Mouse (Mus musculus): Measurements from ENCODE around the gene Rnh1. TPM values are rescaled to one million over a fixed set of nuclear protein-coding genes. Genes with fewer than 3 reads are reported as not detected.

The Rnh1 gene
- total and polyA plus RNA-seq, 2 experiments from 2014 or later = 44.2 to 47.1 TPM

DNA sequence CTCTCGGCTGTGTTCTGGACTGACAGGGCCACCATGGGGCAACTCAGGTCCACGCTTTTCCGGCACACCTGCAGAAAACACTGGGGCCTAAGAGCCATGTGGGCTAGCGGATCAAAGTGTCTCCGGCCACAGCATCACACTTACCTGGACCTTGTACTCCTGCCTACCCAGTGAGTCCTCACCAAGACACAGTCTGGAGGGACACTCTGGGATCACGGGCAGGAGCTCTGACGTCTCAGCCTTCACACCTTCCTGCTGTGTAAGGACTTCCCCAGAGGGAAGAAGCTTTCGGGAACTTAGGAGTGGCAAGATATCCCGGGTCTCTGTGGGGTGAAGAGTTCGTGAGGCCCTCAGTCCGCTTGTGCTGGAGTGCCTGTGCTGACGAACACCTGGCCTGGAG is 37.5 kb upstream of the Rnh1 start:
- Histone ChIP-seq H3K27ac (ENCODE audit: low read depth, low read length) (no peak overlapping the region), H3K27me3 (ENCODE audit: insufficient read depth, low read length) (no peaks in the 10 kb centered on the region), H3K36me3 (ENCODE audit: insufficient read depth, low read length) (no peaks in the 10 kb centered on the region), H3K4me1 (ENCODE audit: insufficient read depth, low read length) (0 out of 2 replicates have a peak, but pooled peaks cover 3% of the 10 kb centered on the region), H3K4me2 (ENCODE audit: low read depth, low read length, poor library complexity, severe bottlenecking) (no peak overlapping the region), H3K4me3 (ENCODE audit: low read depth, low read length) (no peak overlapping the region), H3K9me3 (ENCODE audit: low read length) (no peaks in the 10 kb centered on the region), H3K9ac (replicated peaks; ENCODE audit: low read length, poor library complexity, severe bottlenecking) (no peak overlapping the region)
- no peak for DNase-seq (ENCODE audit: low spot score)
- ATAC-seq (ENCODE audit: low FRiP score) = no peak
- 90% methylated on average over 12 of the region's 12 CpGs for WGBS
- TF ChIP-seq CTCF (IDR thresholded peaks at IDR 0.05) = no peak

- 62% methylated on average over 3 of the region's 3 CpGs for WGBS
- ATAC-seq (ENCODE audit: low FRiP score) (no peak), DNase-seq (ENCODE audit: low spot score) (no peak)
- Histone ChIP-seq H3K27ac (ENCODE audit: low read depth, low read length) (no peak overlapping the region), H3K4me1 (ENCODE audit: insufficient read depth, low read length) (no peaks in the 10 kb centered on the region), H3K4me2 (ENCODE audit: low read depth, low read length, poor library complexity, severe bottlenecking) (no peak overlapping the region), H3K27me3 (ENCODE audit: insufficient read depth, low read length) (no peaks in the 10 kb centered on the region), H3K4me3 (ENCODE audit: low read depth, low read length) (no peak overlapping the region), H3K9ac (replicated peaks; ENCODE audit: low read length, poor library complexity, severe bottlenecking) (no peak overlapping the region), H3K9me3 (ENCODE audit: low read length) (no peaks in the 10 kb centered on the region), H3K36me3 (ENCODE audit: insufficient read depth, low read length) (no peaks in the 10 kb centered on the region)
- TF ChIP-seq CTCF (IDR thresholded peaks at IDR 0.05) = no peak
These were observed 36.9 kb upstream of the Rnh1 start for GRCm38 (mm10) chr7:141209526-141209925.

DNA sequence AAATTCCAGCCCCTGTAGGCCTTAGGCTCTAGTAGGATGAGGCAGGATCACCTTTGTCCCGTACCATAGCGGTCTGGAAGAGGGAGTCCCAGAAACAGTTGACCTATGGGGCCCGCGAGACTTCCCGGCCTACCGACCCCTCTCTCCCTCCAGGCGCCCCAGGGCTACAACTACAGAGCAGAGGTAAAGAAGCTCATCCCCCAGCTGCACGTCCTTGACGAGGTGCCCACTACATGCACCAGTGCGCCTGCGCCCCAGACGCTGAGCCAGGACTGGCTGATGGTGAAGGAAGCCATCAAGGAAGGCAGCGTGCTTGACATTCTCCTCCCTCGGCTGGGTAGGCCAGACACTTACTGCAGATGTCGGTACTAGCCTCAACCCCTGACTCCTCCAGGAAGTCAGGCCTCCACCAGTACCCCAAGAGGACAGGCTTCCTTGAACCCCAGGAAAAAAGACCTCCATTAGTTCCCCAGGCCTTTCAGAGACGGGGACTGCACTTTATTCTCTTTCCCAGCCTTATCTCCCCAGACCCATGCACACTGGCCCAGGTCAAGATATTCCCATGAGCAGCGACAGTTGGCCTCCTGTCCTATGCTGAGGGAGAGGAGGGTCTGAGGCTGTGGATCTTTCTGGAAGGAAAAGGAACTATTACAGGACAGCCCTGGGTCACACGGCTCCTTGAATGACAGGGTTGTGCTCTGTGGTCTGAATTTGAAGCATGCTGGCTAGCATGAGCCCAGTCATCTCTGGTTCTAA is 33.7 kb upstream of the Rnh1 start:
- ATAC-seq (ENCODE audit: low FRiP score) = no peak
- no peak overlapping the region for H3K9ac ChIP-seq (replicated peaks; ENCODE audit: low read length, poor library complexity, severe bottlenecking)
- H3K27ac ChIP-seq (ENCODE audit: low read depth, low read length) = no peak overlapping the region
- 93% methylated on average over 18 of the region's 18 CpGs for WGBS
- no peak for DNase-seq (ENCODE audit: low spot score)
- no peak for TF ChIP-seq CTCF (IDR thresholded peaks at IDR 0.05)
- no peaks in the 10 kb centered on the region for H3K36me3 ChIP-seq (ENCODE audit: insufficient read depth, low read length)
- H3K27me3 ChIP-seq (ENCODE audit: insufficient read depth, low read length) = no peaks in the 10 kb centered on the region
- no peaks in the 10 kb centered on the region for H3K4me1 ChIP-seq (ENCODE audit: insufficient read depth, low read length)
- H3K4me2 ChIP-seq (ENCODE audit: low read depth, low read length, poor library complexity, severe bottlenecking) = no peak overlapping the region
- no peak overlapping the region for H3K4me3 ChIP-seq (ENCODE audit: low read depth, low read length)
- no peaks in the 10 kb centered on the region for H3K9me3 ChIP-seq (ENCODE audit: low read length)

GRCm38 (mm10) chr7:141205504-141205903 is 32.8 kb upstream of the Rnh1 start:
- TF ChIP-seq CTCF (IDR thresholded peaks at IDR 0.05) = no peak
- ATAC-seq (ENCODE audit: low FRiP score) (no peak), DNase-seq (ENCODE audit: low spot score) (no peak)
- Histone ChIP-seq H3K4me2 (ENCODE audit: low read depth, low read length, poor library complexity, severe bottlenecking) (no peak overlapping the region), H3K27ac (ENCODE audit: low read depth, low read length) (no peak overlapping the region), H3K27me3 (ENCODE audit: insufficient read depth, low read length) (no peaks in the 10 kb centered on the region), H3K9ac (replicated peaks; ENCODE audit: low read length, poor library complexity, severe bottlenecking) (no peak overlapping the region), H3K9me3 (ENCODE audit: low read length) (no peaks in the 10 kb centered on the region), H3K4me3 (ENCODE audit: low read depth, low read length) (no peak overlapping the region), H3K36me3 (ENCODE audit: insufficient read depth, low read length) (no peaks in the 10 kb centered on the region), H3K4me1 (ENCODE audit: insufficient read depth, low read length) (no peaks in the 10 kb centered on the region)
- WGBS = 89% methylated on average over 5 of the region's 5 CpGs

DNA sequence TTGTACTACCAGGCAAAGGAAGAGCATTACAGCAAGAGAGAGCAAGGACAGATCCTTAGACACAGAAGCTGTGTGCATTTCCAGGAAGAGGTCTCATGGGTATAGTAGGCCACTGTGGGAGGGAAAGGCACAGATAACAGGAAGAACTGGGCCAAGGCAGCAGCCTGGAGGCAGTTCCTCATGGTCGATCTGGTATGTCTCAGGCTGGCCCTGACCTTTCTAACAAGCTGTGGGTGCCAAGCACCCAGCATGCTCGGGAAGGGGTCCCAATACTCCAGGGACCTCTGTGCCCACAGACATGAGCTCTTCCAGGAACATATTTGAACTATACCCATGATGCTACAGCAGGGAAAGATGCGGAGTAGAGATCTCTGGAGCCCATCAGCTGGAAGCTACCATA is 31.9 kb upstream of the Rnh1 start:
- Histone ChIP-seq H3K4me3 (ENCODE audit: low read depth, low read length) (no peak overlapping the region), H3K36me3 (ENCODE audit: insufficient read depth, low read length) (no peaks in the 10 kb centered on the region), H3K9me3 (ENCODE audit: low read length) (no peaks in the 10 kb centered on the region), H3K4me2 (ENCODE audit: low read depth, low read length, poor library complexity, severe bottlenecking) (no peak overlapping the region), H3K4me1 (ENCODE audit: insufficient read depth, low read length) (no peaks in the 10 kb centered on the region), H3K27ac (ENCODE audit: low read depth, low read length) (no peak overlapping the region), H3K27me3 (ENCODE audit: insufficient read depth, low read length) (no peaks in the 10 kb centered on the region), H3K9ac (replicated peaks; ENCODE audit: low read length, poor library complexity, severe bottlenecking) (no peak overlapping the region)
- TF ChIP-seq CTCF (IDR thresholded peaks at IDR 0.05) = no peak
- DNase-seq (ENCODE audit: low spot score) (no peak), ATAC-seq (ENCODE audit: low FRiP score) (no peak)
- 74% methylated on average over 3 of the region's 3 CpGs for WGBS

DNA sequence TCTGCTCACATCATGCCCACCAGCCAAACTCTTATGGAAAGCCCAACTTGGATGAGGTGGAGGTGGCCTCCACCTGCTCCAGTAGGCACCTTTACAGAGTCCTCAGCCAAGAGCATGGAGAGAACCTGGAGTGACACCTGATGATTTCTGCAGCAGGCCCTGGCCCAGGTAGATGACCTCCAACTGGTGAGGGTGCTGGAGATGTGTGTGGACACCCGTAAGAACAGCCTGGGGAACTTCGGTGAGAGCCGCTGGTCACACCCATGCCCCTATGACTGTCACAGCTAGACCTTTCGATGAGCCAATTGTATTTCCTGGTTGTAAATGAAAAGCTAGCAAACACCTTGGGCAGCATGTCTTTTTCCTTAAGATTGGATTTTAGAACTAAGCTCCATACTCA is 25.5 kb upstream of the Rnh1 start:
- Histone ChIP-seq H3K4me2 (ENCODE audit: low read depth, low read length, poor library complexity, severe bottlenecking) (no peak overlapping the region), H3K36me3 (ENCODE audit: insufficient read depth, low read length) (no peaks in the 10 kb centered on the region), H3K4me3 (ENCODE audit: low read depth, low read length) (no peak overlapping the region), H3K27ac (ENCODE audit: low read depth, low read length) (no peak overlapping the region), H3K4me1 (ENCODE audit: insufficient read depth, low read length) (0 out of 2 replicates have a peak, but pooled peaks cover under 1% of the 10 kb centered on the region), H3K27me3 (ENCODE audit: insufficient read depth, low read length) (no peaks in the 10 kb centered on the region), H3K9ac (replicated peaks; ENCODE audit: low read length, poor library complexity, severe bottlenecking) (no peak overlapping the region), H3K9me3 (ENCODE audit: low read length) (no peaks in the 10 kb centered on the region)
- DNase-seq (ENCODE audit: low spot score) (no peak), ATAC-seq (ENCODE audit: low FRiP score) (no peak)
- no peak for TF ChIP-seq CTCF (IDR thresholded peaks at IDR 0.05)
- WGBS = 93% methylated on average over 4 of the region's 4 CpGs
